Mouse (Mus musculus) liver, postnatal 0 days (tissue): ENCODE results near the gene 6430548M08Rik. TPM values are rescaled to one million over a fixed set of nuclear protein-coding genes. Genes with fewer than 3 reads are reported as not detected.

ENCODE experiments used
- ATAC-seq: fragments of 200-750 bp; cut with Nextera tagmentation; 2 replicates; pipeline ENCODE4 v1.8.0; 2017; ENCODE audit warnings: mild to moderate bottlenecking, moderate library complexity
- DNase-seq: peaks from one replicate; pipeline ENCODE4 v3.0.0-alpha.2; 2016
- H3K27ac ChIP-seq: fragments of 300-500 bp; sonication (generic); 2 replicates; pipeline ENCODE4 v1.5.1; 2014; ENCODE audit warnings: antibody characterized with exemption, moderate library complexity, mild to moderate bottlenecking, low read depth
- H3K27me3 ChIP-seq: fragments of 300-500 bp; sonication (generic); 2 replicates; pipeline ENCODE4 v1.6.1; 2014; ENCODE audit warnings: low read length, control low read depth, mixed read lengths; ENCODE audit not compliant: insufficient read depth
- H3K36me3 ChIP-seq: fragments of 300-500 bp; sonication (generic); replicated peaks from 2 replicates; pipeline ENCODE4 v1.6.1; 2014; ENCODE audit warnings: mild to moderate bottlenecking, control low read depth, low read length, moderate library complexity, mixed read lengths; ENCODE audit not compliant: insufficient read depth
- H3K4me1 ChIP-seq: fragments of 300-500 bp; sonication (generic); 2 replicates; pipeline ENCODE4 v1.6.1; 2014; ENCODE audit warnings: antibody characterized with exemption, mild to moderate bottlenecking, control low read depth; ENCODE audit not compliant: insufficient read depth
- H3K4me2 ChIP-seq: fragments of 300-500 bp; sonication (generic); 2 replicates; pipeline ENCODE4 v1.6.1; 2014; ENCODE audit warnings: low read depth, mild to moderate bottlenecking, low read length, moderate library complexity, mixed read lengths
- H3K4me3 ChIP-seq: fragments of 300-500 bp; sonication (generic); 2 replicates; pipeline ENCODE4 v1.5.1; 2014; ENCODE audit warnings: low read depth, low read length
- H3K9ac ChIP-seq: fragments of 300-500 bp; sonication (generic); replicated peaks from 2 replicates; pipeline ENCODE4 v1.6.1; 2014; ENCODE audit warnings: mild to moderate bottlenecking, moderate library complexity
- H3K9me3 ChIP-seq: fragments of 300-500 bp; sonication (generic); 2 replicates; pipeline ENCODE4 v1.6.1; 2016; ENCODE audit warnings: mild to moderate bottlenecking, control low read depth, low read length, mixed read lengths
- CTCF ChIP-seq: sonication (generic); IDR thresholded peaks from 2 replicates; pipeline ENCODE4 v1.5.1; 2016; ENCODE audit warnings: antibody characterized with exemption, low read depth
- EP300 ChIP-seq: IDR thresholded peaks from 2 replicates; pipeline ENCODE4 v1.6.1; 2016; ENCODE audit warnings: antibody characterized with exemption, low read depth, mild to moderate bottlenecking
- WGBS: fragments of 180-500 bp; shearing (Covaris S2); extraction: QIAGEN DNeasy Blood & Tissue Kit; methylation state at CpG from one replicate; pipeline ENCODE4 v1.1.7; 2014; ENCODE audit not compliant: insufficient replicate concordance; 5-methylcytosine and 5-hydroxymethylcytosine counted together
- polyA plus RNA-seq: library from polyadenylated mRNA; unstranded; fragments of >200 nt; fragmentation: Nextera tagmentation; extraction: Ambion mirVana; gene quantifications from 2 replicates; pipeline ENCODE4 v1.2.1, GENCODE M21; 2015

The 6430548M08Rik gene
- polyA plus RNA-seq, 1 experiment from 2014 or later = 4.9 TPM

DNA sequence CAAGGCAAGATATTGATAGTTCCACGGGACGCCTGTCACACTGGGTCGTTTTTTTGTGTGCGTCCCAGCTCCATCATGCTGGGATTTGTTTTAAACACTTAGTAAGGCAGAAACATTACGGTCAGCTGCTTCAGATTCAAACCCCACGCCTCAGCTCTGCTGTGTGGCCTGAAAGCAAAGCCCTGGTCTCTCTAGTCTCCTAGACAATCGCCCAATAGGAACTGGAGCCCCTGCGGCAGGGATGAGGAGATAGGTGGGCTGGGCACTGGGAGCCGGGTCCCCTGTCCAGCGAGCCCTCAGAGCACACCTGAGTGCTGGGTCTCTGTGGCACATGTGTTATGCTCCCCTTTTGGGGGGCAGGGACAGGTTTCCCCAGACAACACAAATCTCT lies 64.2 kb downstream of the 6430548M08Rik start:
- no peak overlapping the region for H3K9ac ChIP-seq
- H3K27me3 ChIP-seq = peaks cover 31% of the 10 kb centered on the region
- 15% methylated on average over 10 of the region's 10 CpGs for WGBS
- H3K4me3 ChIP-seq = no peak overlapping the region
- no peak overlapping the region for H3K27ac ChIP-seq
- ATAC-seq (no peak), DNase-seq (no peak)
- no peaks in the 10 kb centered on the region for H3K4me1 ChIP-seq
- no peaks in the 10 kb centered on the region for H3K9me3 ChIP-seq
- H3K36me3 ChIP-seq = no peaks in the 10 kb centered on the region
- TF ChIP-seq CTCF (no peak), EP300 (no peak)
- H3K4me2 ChIP-seq = no peak overlapping the region

DNA sequence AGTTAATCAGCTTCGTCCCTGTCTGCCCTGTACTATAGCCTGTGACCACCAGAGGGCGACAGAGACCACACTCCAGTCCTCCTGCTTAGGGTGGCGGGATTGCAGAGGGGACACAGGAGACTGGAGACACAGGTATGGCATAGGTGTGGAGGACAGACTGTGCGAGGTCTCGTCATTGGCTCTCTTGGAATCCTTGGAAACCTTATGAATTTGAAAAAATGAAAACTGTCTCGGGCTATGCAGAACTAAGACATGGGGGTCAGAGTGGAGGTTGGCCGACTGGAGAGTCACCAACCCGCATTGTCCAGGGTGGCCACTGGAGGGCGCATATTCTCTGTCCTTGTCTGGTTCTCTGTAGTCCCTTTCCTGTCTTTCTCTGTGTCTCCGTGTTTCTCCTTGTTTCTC lies 65.1 kb downstream of the 6430548M08Rik start:
- TF ChIP-seq EP300 (no peak), CTCF (peak; percentile 95)
- ATAC-seq (peak; percentile 85), DNase-seq (peak; percentile 92)
- Histone ChIP-seq H3K27ac (no peak overlapping the region), H3K36me3 (no peaks in the 10 kb centered on the region), H3K9me3 (no peaks in the 10 kb centered on the region), H3K4me3 (no peak overlapping the region), H3K27me3 (peaks cover 30% of the 10 kb centered on the region), H3K9ac (no peak overlapping the region), H3K4me1 (no peaks in the 10 kb centered on the region), H3K4me2 (peak overlapping the region; percentile 67)
- WGBS = 1% methylated on average over 10 of the region's 10 CpGs

DNA sequence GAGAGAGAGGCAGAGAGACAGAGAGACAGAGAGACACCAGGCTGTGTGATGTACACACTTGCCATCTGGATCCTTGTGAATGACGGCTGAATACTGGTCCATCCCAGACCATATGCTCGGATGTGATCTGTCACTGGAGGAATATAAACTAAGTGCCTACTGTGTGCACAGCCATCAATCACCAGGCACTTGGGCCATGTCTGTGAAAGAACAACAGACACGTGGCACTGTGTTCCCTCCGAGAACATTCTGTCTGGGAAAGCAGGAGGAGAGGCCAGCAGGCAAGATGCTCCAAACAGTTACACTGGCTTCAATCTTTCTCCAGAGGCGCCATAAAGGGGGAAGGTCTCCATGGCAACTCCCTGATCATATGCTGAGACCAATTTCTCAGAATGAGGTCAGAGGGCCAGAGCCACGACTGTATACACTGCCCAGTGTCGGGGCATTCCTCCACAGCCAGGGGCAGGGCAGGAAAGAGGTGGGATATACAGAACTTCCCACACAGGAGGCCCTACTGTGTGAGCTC lies 66.6 kb downstream of the 6430548M08Rik start:
- Histone ChIP-seq H3K27me3 (peaks cover 26% of the 10 kb centered on the region), H3K27ac (no peak overlapping the region), H3K4me3 (no peak overlapping the region), H3K9me3 (no peaks in the 10 kb centered on the region), H3K9ac (no peak overlapping the region), H3K4me1 (no peaks in the 10 kb centered on the region), H3K36me3 (no peaks in the 10 kb centered on the region), H3K4me2 (no peak overlapping the region)
- ATAC-seq = no peak
- no peak for DNase-seq
- TF ChIP-seq EP300 = no peak
- 64% methylated on average over 7 of the region's 7 CpGs for WGBS

DNA sequence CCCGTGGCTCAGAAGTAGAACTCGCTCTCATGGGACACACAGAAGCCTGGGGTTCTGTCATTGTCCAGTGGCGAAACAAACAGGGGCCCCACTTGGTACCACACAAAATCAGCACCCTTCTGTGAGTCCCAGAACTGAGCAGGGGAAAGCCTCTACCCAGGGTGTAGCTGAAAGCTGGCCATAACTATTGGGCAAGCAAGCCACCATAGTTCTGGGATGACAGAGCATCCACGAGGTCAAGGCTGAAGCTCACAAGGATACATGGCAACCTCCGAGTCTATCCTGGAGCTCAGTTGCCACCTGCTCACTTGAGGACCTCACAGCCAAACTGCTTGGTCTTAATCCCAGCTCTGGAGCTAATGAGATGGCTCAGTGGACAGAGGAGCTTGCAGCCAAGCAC lies 67.3 kb downstream of the 6430548M08Rik start:
- Histone ChIP-seq H3K27ac (no peak overlapping the region), H3K36me3 (no peaks in the 10 kb centered on the region), H3K4me1 (no peaks in the 10 kb centered on the region), H3K9ac (no peak overlapping the region), H3K4me3 (no peak overlapping the region), H3K27me3 (peaks cover 24% of the 10 kb centered on the region), H3K4me2 (no peak overlapping the region), H3K9me3 (no peaks in the 10 kb centered on the region)
- DNase-seq (no peak), ATAC-seq (no peak)
- 70% methylated on average over 5 of the region's 5 CpGs for WGBS
- TF ChIP-seq CTCF (no peak), EP300 (no peak)

DNA sequence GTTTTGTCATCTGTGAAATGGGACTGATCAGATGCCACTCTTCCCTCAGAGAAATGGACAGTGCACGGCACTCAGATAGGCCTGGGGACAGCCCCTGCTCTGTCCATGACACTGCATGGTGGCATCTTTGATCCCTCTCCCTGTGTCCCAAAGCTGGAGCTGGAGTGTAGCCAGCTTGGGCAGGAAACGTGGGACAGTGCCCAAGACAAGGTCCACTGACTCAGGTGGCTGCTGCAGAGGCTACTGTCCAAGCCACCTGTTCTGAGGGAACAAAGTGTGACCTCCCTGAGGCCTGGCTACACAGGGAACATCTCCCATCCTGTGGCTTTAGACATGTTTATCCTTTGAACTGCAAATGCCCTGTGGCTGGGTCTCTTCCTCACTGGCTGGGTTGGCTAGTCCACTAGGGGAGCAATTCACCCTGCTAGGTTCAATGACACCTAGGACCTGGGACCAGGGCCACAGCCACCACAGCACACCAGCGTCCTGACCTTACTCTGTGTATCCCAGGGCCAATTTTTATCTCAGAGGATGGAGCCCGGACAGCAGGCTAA lies 68.0 kb downstream of the 6430548M08Rik start:
- Histone ChIP-seq H3K4me1 (no peaks in the 10 kb centered on the region), H3K27me3 (peaks cover 17% of the 10 kb centered on the region), H3K9ac (no peak overlapping the region), H3K4me3 (no peak overlapping the region), H3K9me3 (no peaks in the 10 kb centered on the region), H3K36me3 (no peaks in the 10 kb centered on the region), H3K27ac (no peak overlapping the region), H3K4me2 (no peak overlapping the region)
- no peak for ATAC-seq
- TF ChIP-seq CTCF (peak; percentile 14; the same call in 1 of the 2 replicates), EP300 (no peak)
- 62% methylated on average over 4 of the region's 4 CpGs for WGBS
- no peak for DNase-seq

- ATAC-seq (no peak), DNase-seq (no peak)
- Histone ChIP-seq H3K9me3 (no peaks in the 10 kb centered on the region), H3K27me3 (no peaks in the 10 kb centered on the region), H3K4me3 (no peak overlapping the region), H3K27ac (no peak overlapping the region), H3K9ac (no peak overlapping the region), H3K4me2 (no peak overlapping the region), H3K4me1 (no peaks in the 10 kb centered on the region), H3K36me3 (no peaks in the 10 kb centered on the region)
- WGBS = 40% methylated on average over 9 of the region's 9 CpGs
- TF ChIP-seq CTCF = no peak
- no peak for TF ChIP-seq EP300
Observed at GRCm38 (mm10) chr8:120184366-120184765, 70.4 kb downstream of the 6430548M08Rik start.
